Mouse (Mus musculus): ENCODE measurements around the gene Msl1. TPM values are rescaled to one million over a fixed set of nuclear protein-coding genes. Genes with fewer than 3 reads are reported as not detected.

The Msl1 gene
- total and polyA plus RNA-seq, 2 experiments from 2014 or later: 24.1 to 94.6 TPM

DNA sequence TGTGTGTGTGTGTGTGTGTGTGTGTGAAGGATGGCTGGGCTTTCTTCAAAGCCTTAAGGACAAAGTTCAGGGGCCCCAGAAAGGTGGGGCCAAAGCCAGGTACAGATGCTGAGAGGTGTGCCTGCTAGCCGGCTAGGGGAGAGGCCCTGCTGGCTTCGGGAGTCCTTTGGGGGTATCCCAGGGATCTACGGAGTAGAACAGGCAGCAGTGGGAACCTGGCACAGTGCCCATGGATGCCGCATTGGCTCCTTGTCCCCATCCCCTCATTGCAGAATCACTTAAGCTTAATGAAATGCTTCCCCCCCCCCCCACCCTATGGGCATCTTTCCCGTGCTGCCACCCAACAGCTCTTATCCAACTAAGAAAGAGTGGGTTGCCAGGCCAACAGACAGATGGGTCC, 45.6 kb upstream of the Msl1 start:
- Histone ChIP-seq H3K9me3 (ENCODE audit: low read length) (no peaks in the 10 kb centered on the region), H3K4me3 (ENCODE audit: low read depth, low read length) (peak overlapping the region; percentile 30), H3K27ac (ENCODE audit: low read depth, low read length) (peak overlapping the region; percentile 99), H3K36me3 (ENCODE audit: insufficient read depth) (peaks cover 18% of the 10 kb centered on the region), H3K27me3 (ENCODE audit: insufficient read depth, low read length) (no peaks in the 10 kb centered on the region), H3K9ac (peak overlapping the region; percentile 66), H3K4me1 (ENCODE audit: insufficient read depth) (peaks cover 61% of the 10 kb centered on the region), H3K4me2 (ENCODE audit: low read depth) (peak overlapping the region; percentile 94)
- ATAC-seq (peak; percentile 14), DNase-seq (peak; percentile 88)
- no peak for TF ChIP-seq CTCF (IDR thresholded peaks at IDR 0.05; ENCODE audit: low read depth)
- WGBS: 5% methylated on average over 5 of the region's 5 CpGs

DNA sequence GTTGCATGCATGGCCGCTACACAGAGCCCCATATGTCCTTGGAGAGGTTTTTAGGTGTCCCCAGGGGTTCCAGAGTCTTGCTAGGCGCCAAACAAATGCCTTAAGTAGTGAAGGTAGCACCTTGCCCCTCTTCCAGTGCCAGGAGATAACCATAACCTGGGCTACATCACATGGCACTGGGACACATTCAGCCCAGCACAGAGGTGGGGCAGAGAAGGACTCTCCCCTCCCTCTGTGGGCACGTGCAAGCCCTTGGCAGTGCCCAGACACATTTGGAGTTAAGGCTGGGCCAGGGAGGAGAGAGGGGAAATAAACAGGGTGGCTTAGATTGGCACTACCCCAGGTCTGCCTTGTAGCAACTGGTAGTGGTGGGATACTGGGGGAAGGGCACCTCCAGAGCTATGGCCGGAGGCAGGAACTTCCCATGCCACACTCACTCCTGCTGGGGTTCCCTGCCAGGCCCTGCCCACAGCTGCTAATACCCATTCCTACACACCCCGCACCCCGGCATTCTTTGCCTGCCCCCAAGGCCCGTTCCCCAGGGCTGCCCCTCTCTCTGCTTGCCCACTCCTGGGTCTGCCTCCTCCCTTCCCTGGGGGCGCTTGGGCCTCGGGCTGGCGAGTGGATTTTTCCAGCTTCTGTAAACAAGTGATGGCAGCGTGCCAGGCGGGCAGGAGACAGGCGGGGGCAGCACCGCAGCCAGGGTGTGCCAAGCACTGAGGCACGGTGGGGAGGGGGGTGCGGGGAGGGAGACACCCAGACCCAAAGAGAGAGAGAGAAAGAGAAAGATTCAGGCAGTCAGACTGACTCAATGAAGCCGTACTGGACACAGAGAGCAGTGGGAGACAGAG, 44.7 kb upstream of the Msl1 start:
- no peak for TF ChIP-seq CTCF (IDR thresholded peaks at IDR 0.05; ENCODE audit: low read depth)
- ATAC-seq: peak; percentile 32
- Histone ChIP-seq H3K4me2 (ENCODE audit: low read depth) (peak overlapping the region; percentile 94), H3K27ac (ENCODE audit: low read depth, low read length) (peak overlapping the region; percentile 99), H3K4me1 (ENCODE audit: insufficient read depth) (peaks cover 53% of the 10 kb centered on the region), H3K36me3 (ENCODE audit: insufficient read depth) (peaks cover 24% of the 10 kb centered on the region), H3K9ac (peak overlapping the region; percentile 66), H3K27me3 (ENCODE audit: insufficient read depth, low read length) (no peaks in the 10 kb centered on the region), H3K4me3 (ENCODE audit: low read depth, low read length) (0 out of 2 replicates have a peak overlapping the region, but pooled peaks have one; percentile 30), H3K9me3 (ENCODE audit: low read length) (no peaks in the 10 kb centered on the region)
- DNase-seq: peak; percentile 80
- 12% methylated on average over 17 of the region's 17 CpGs for WGBS

DNA sequence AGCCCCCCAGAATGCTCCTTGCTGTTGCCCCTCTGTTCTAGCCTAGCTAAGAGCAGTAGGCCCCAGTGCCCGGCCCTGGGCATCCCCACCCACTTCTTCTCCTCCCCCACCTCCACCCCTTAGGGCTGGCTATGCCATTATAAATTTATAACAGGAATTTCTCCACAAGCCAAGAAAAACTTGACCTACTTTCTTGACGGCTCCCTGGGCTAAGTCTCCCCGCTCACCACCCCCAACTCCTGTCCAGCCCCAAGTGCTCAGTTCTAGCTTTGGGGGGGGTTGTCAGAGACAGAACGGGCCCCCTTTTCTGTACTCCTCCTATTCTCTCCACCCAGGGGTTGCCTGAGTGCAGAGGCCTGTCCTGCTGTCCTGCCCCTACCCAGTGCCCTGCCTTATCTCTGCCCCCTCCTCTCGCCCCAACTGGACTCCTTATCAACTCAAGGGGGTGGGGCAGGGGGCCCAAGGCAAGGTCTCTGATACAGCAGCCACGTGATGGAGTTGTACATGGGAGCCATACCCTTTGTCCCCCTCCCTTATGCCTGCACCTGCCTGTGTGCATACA, 44.0 kb upstream of the Msl1 start:
- WGBS: 12% methylated on average over 6 of the region's 6 CpGs
- Histone ChIP-seq H3K9ac (peak overlapping the region; percentile 66), H3K27me3 (ENCODE audit: insufficient read depth, low read length) (no peaks in the 10 kb centered on the region), H3K36me3 (ENCODE audit: insufficient read depth) (peaks cover 30% of the 10 kb centered on the region), H3K9me3 (ENCODE audit: low read length) (no peaks in the 10 kb centered on the region), H3K27ac (ENCODE audit: low read depth, low read length) (peak overlapping the region; percentile 99), H3K4me3 (ENCODE audit: low read depth, low read length) (no peak overlapping the region), H3K4me2 (ENCODE audit: low read depth) (peak overlapping the region; percentile 94), H3K4me1 (ENCODE audit: insufficient read depth) (peaks cover 46% of the 10 kb centered on the region)
- DNase-seq (no peak), ATAC-seq (no peak)
- no peak for TF ChIP-seq CTCF (IDR thresholded peaks at IDR 0.05; ENCODE audit: low read depth)

DNA sequence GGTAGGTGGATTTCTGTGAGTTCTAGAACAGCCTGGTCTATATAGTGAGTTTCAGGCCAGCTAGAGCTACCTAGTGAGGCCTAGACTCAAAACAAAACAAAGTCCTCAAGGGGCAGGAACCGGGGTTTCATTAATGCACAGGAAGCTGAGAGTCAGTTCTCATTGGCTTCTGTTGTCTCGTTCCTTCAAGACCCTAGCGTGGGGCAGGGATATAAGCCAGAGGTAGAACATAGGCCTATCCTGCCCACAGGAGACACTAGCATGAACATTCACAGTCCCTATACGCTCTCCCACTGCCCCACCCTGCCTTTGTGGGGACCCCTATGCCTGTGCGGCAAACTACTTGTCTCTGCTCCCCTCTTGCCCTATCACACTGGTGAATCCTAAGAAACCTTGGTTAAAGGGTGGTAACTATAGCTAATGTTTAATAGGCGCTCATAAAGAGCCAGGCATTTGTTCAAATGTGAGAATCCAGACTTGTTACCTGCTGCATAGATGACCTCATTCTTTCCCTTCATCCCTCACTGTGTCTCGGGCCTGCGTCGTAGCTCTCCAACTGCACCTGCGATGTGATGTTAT, 42.7 kb upstream of the Msl1 start:
- DNase-seq: no peak
- H3K9me3 ChIP-seq (ENCODE audit: low read length): no peaks in the 10 kb centered on the region
- no peak for ATAC-seq
- WGBS: 85% methylated on average over 10 of the region's 10 CpGs
- no peak overlapping the region for H3K4me3 ChIP-seq (ENCODE audit: low read depth, low read length)
- no peaks in the 10 kb centered on the region for H3K27me3 ChIP-seq (ENCODE audit: insufficient read depth, low read length)
- peaks cover 36% of the 10 kb centered on the region for H3K4me1 ChIP-seq (ENCODE audit: insufficient read depth)
- H3K4me2 ChIP-seq (ENCODE audit: low read depth): no peak overlapping the region
- TF ChIP-seq CTCF (IDR thresholded peaks at IDR 0.05; ENCODE audit: low read depth): no peak
- no peak overlapping the region for H3K9ac ChIP-seq
- H3K36me3 ChIP-seq (ENCODE audit: insufficient read depth): peaks cover 44% of the 10 kb centered on the region
- peak overlapping the region; percentile 45; the same call in 1 of the 2 replicates for H3K27ac ChIP-seq (ENCODE audit: low read depth, low read length)

DNA sequence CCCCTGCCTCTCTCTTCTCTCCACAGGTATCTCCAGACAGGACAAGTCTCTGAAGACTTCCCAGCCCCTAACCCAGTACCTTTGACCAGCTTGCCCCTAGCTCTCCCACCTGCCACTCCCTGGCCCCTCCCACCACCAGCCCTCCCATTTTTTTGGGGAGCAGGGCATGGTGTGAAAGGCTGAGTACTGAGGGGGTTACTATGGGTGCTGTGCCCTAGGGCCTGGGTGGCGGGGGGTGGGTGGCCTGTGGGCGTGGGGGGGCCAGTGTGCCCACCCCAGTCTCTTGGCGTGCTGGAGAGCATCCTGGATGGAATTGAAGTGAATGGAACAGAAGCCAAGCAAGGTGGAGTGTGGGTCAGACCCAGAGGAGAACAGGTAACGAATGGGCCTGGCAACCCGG, 42.1 kb upstream of the Msl1 start:
- H3K4me1 ChIP-seq (ENCODE audit: insufficient read depth): peaks cover 31% of the 10 kb centered on the region
- DNase-seq: no peak
- no peak for ATAC-seq
- H3K27ac ChIP-seq (ENCODE audit: low read depth, low read length): no peak overlapping the region
- WGBS: 92% methylated on average over 5 of the region's 5 CpGs
- no peaks in the 10 kb centered on the region for H3K9me3 ChIP-seq (ENCODE audit: low read length)
- H3K4me3 ChIP-seq (ENCODE audit: low read depth, low read length): no peak overlapping the region
- H3K27me3 ChIP-seq (ENCODE audit: insufficient read depth, low read length): no peaks in the 10 kb centered on the region
- TF ChIP-seq CTCF (IDR thresholded peaks at IDR 0.05; ENCODE audit: low read depth): no peak
- H3K4me2 ChIP-seq (ENCODE audit: low read depth): no peak overlapping the region
- peaks cover 48% of the 10 kb centered on the region for H3K36me3 ChIP-seq (ENCODE audit: insufficient read depth)
- no peak overlapping the region for H3K9ac ChIP-seq

DNA sequence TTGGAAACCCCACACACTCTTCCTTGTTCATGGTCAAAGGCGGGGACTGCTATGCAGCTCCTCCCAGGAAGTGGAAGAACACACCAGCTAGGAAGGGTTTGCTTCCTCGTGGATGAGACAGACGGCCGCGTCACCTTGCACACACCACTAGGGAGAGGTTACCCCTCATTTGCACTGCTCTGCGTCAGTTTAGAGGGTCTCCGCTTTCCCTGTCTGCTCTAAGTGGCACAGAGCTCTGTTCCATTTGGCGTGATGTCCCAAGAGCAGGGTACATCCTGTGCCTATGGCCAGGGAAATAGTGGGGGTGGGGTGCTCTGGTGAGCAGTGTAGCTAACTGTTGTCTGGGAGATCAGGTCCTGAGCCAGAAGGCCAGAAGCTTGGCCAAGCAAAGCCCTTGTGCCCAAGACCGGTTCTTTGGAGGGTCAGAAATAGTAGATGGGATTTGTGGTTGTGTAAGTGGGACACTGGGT, 41.1 kb upstream of the Msl1 start:
- H3K36me3 ChIP-seq (ENCODE audit: insufficient read depth): peaks cover 55% of the 10 kb centered on the region
- peaks cover 21% of the 10 kb centered on the region for H3K4me1 ChIP-seq (ENCODE audit: insufficient read depth)
- H3K9ac ChIP-seq: no peak overlapping the region
- H3K27me3 ChIP-seq (ENCODE audit: insufficient read depth, low read length): no peaks in the 10 kb centered on the region
- ATAC-seq (peak; percentile 1; the same call in 1 of the 2 replicates), DNase-seq (no peak)
- no peaks in the 10 kb centered on the region for H3K9me3 ChIP-seq (ENCODE audit: low read length)
- no peak overlapping the region for H3K4me3 ChIP-seq (ENCODE audit: low read depth, low read length)
- H3K4me2 ChIP-seq (ENCODE audit: low read depth): no peak overlapping the region
- no peak for TF ChIP-seq CTCF (IDR thresholded peaks at IDR 0.05; ENCODE audit: low read depth)
- WGBS: 73% methylated on average over 9 of the region's 9 CpGs
- peak overlapping the region; percentile 35 for H3K27ac ChIP-seq (ENCODE audit: low read depth, low read length)
